Mouse (Mus musculus) small intestine, adult 2 months (tissue): ENCODE data around the gene Cntn4. TPM values are rescaled to one million over a fixed set of nuclear protein-coding genes. Genes with fewer than 3 reads are reported as not detected.

ENCODE experiments used
- H3K27ac ChIP-seq: fragments of 200-500 bp; 2 replicates; pipeline ENCODE4 v1.5.1; 2012; ENCODE audit warnings: low read depth, low read length, control low read depth, inconsistent platforms; ENCODE audit not compliant: insufficient read depth
- H3K27me3 ChIP-seq: fragments of 200-500 bp; 2 replicates; pipeline ENCODE4 v1.6.1; 2012; ENCODE audit warnings: mild to moderate bottlenecking, moderate library complexity, low read length, inconsistent platforms; ENCODE audit not compliant: control insufficient read depth, insufficient read depth
- H3K36me3 ChIP-seq: fragments of 200-500 bp; 2 replicates; pipeline ENCODE4 v1.6.1; 2012; ENCODE audit warnings: mild to moderate bottlenecking, low read length, control low read depth, inconsistent platforms; ENCODE audit not compliant: control insufficient read depth, insufficient read depth
- H3K4me1 ChIP-seq: fragments of 200-500 bp; 2 replicates; pipeline ENCODE4 v1.6.1; 2012; ENCODE audit warnings: low read length, inconsistent platforms, mixed read lengths; ENCODE audit not compliant: control insufficient read depth, insufficient read depth, insufficient read length
- H3K4me3 ChIP-seq: fragments of 200-500 bp; 2 replicates; pipeline ENCODE4 v1.5.1; 2012; ENCODE audit warnings: low read depth, mild to moderate bottlenecking, control low read depth, inconsistent platforms, low read length, moderate library complexity
- CTCF ChIP-seq: fragments of 200-500 bp; IDR thresholded peaks from 2 replicates; pipeline ENCODE4 v1.5.1; 2012; ENCODE audit warnings: low read depth, mild to moderate bottlenecking, control low read depth, inconsistent platforms, low read length, moderate library complexity, mixed read lengths; ENCODE audit not compliant: insufficient replicate concordance, insufficient read length; ENCODE audit errors: extremely low read depth
- POLR2A ChIP-seq: fragments of 200-500 bp; IDR thresholded peaks from 2 replicates; pipeline ENCODE4 v1.6.1; 2012; ENCODE audit warnings: low read depth, mild to moderate bottlenecking, control low read depth, inconsistent platforms, low read length, moderate library complexity
- WGBS: fragments of 180-500 bp; shearing (Covaris S2); methylation state at CpG from one replicate; pipeline ENCODE4 v1.1.7; 2018; 5-methylcytosine and 5-hydroxymethylcytosine counted together
- polyA plus RNA-seq: library from polyadenylated mRNA; depleted of rRNA; stranded (reverse); fragments of >200 nt; gene quantifications from 2 replicates; pipeline ENCODE4 v1.2.3, GENCODE M21; 2012

Gene Cntn4
- polyA plus RNA-seq, 1 experiment = not detected

- no peak overlapping the region for H3K27ac ChIP-seq
- 73% methylated on average over 7 of the region's 7 CpGs for whole genome bisulfite sequencing
- H3K4me3 ChIP-seq = no peak overlapping the region
- no peaks in the 10 kb centered on the region for H3K36me3 ChIP-seq
- no peaks in the 10 kb centered on the region for H3K27me3 ChIP-seq
- no peak for TF ChIP-seq CTCF
- no peak for TF ChIP-seq POLR2A
- H3K4me1 ChIP-seq = no peaks in the 10 kb centered on the region
Measured at GRCm38 (mm10) chr6:106745673-106746394, 1068.4 kb downstream of the Cntn4 start.

GRCm38 (mm10) chr6:106747251-106747650 lies 1069.8 kb downstream of the Cntn4 start:
- Histone ChIP-seq H3K27me3 (no peaks in the 10 kb centered on the region), H3K4me3 (no peak overlapping the region), H3K27ac (no peak overlapping the region), H3K36me3 (no peaks in the 10 kb centered on the region), H3K4me1 (no peaks in the 10 kb centered on the region)
- TF ChIP-seq CTCF = no peak
- TF ChIP-seq POLR2A = no peak
- 84% methylated on average over 5 of the region's 5 CpGs for WGBS

- 82% methylated on average over 3 of the region's 3 CpGs for WGBS
- no peak for TF ChIP-seq CTCF
- no peak for TF ChIP-seq POLR2A
- Histone ChIP-seq H3K27ac (no peak overlapping the region), H3K4me1 (no peaks in the 10 kb centered on the region), H3K4me3 (no peak overlapping the region), H3K36me3 (no peaks in the 10 kb centered on the region), H3K27me3 (no peaks in the 10 kb centered on the region)
Measured at GRCm38 (mm10) chr6:106747804-106748203, 1070.3 kb downstream of the Cntn4 start.
